Mouse (Mus musculus) hindbrain, embryonic 13.5 days (tissue): Measurements from ENCODE around the gene Stn1. TPM values are rescaled to one million over a fixed set of nuclear protein-coding genes. Genes with fewer than 3 reads are reported as not detected.

Source experiments
- ATAC-seq: fragments of 200-750 bp; cut with Nextera tagmentation; 2 replicates; pipeline ENCODE4 v1.8.0; 2017; ENCODE audit warnings: moderate TSS enrichment; ENCODE audit not compliant: low FRiP score
- H3K27ac ChIP-seq: fragments of 300-500 bp; sonication (generic); 2 replicates; pipeline ENCODE4 v1.5.1; 2015; ENCODE audit warnings: inconsistent platforms, mild to moderate bottlenecking, moderate library complexity
- H3K27me3 ChIP-seq: fragments of 300-500 bp; sonication (generic); 2 replicates; pipeline ENCODE4 v1.6.1; 2015; ENCODE audit warnings: mild to moderate bottlenecking, inconsistent platforms
- H3K36me3 ChIP-seq: fragments of 300-500 bp; sonication (generic); 2 replicates; pipeline ENCODE4 v1.6.1; 2015; ENCODE audit warnings: mild to moderate bottlenecking, inconsistent platforms
- H3K4me1 ChIP-seq: fragments of 300-500 bp; sonication (generic); replicated peaks from 2 replicates; pipeline ENCODE4 v1.6.1; 2015; ENCODE audit warnings: inconsistent platforms
- H3K4me2 ChIP-seq: fragments of 300-500 bp; sonication (generic); 2 replicates; pipeline ENCODE4 v1.6.1; 2015; ENCODE audit warnings: inconsistent platforms, mild to moderate bottlenecking, moderate library complexity
- H3K4me3 ChIP-seq: fragments of 300-500 bp; sonication (generic); 2 replicates; pipeline ENCODE4 v1.5.1; 2015; ENCODE audit warnings: mild to moderate bottlenecking, inconsistent platforms
- H3K9ac ChIP-seq: fragments of 300-500 bp; sonication (generic); 2 replicates; pipeline ENCODE4 v1.6.1; 2015; ENCODE audit warnings: mild to moderate bottlenecking, inconsistent platforms
- H3K9me3 ChIP-seq: fragments of 300-500 bp; sonication (generic); 2 replicates; pipeline ENCODE4 v1.6.1; 2016; ENCODE audit warnings: inconsistent platforms
- WGBS: fragments of 180-500 bp; shearing (Covaris S2); methylation state at CpG from one replicate; pipeline ENCODE4 v1.1.7; 2015; 5-methylcytosine and 5-hydroxymethylcytosine counted together
- polyA plus RNA-seq: library from polyadenylated mRNA; unstranded; fragments of >200 nt; fragmentation: Nextera tagmentation; extraction: Ambion mirVana; gene quantifications from 2 replicates; pipeline ENCODE4 v1.2.1, GENCODE M21; 2015

Stn1 gene
- polyA plus RNA-seq, 1 experiment from 2014 or later = 34.6 TPM

DNA sequence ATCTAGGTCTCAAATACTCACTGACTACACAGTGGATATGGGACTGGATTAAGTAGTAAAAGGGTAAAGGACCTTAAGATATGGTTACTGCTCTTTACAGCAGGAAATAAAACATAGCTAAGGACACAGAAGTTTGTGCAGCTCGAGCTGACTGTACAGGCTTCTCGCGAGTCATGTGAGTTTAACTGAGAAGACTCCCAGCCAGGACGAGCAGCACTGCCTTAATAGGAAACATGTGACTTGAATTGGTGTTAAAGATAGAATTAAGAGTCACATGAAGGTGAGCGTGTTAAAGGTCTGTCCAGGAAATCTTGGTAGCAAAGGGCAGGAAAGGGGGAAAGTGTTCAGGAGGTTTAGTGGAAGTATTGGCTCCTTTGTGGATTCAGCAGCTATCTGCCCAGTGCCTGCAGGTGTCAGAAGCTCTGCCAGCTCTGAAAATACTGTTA is 24.7 kb upstream of the Stn1 start:
- no peak overlapping the region for H3K9ac ChIP-seq
- H3K9me3 ChIP-seq = no peaks in the 10 kb centered on the region
- H3K36me3 ChIP-seq = no peaks in the 10 kb centered on the region
- no peak overlapping the region for H3K4me2 ChIP-seq
- peaks cover 5% of the 10 kb centered on the region; the same call in 1 of the 2 replicates for H3K4me1 ChIP-seq
- 80% methylated on average over 5 of the region's 5 CpGs for WGBS
- no peak for ATAC-seq
- no peaks in the 10 kb centered on the region for H3K27me3 ChIP-seq
- no peak overlapping the region for H3K27ac ChIP-seq
- H3K4me3 ChIP-seq = no peak overlapping the region

GRCm38 (mm10) chr19:47560544-47561161 is 23.3 kb upstream of the Stn1 start:
- H3K4me1 ChIP-seq = peaks cover 5% of the 10 kb centered on the region; the same call in 1 of the 2 replicates
- H3K27me3 ChIP-seq = no peaks in the 10 kb centered on the region
- H3K36me3 ChIP-seq = no peaks in the 10 kb centered on the region
- 91% methylated on average over 12 of the region's 12 CpGs for WGBS
- H3K27ac ChIP-seq = no peak overlapping the region
- H3K4me3 ChIP-seq = no peak overlapping the region
- H3K9me3 ChIP-seq = no peaks in the 10 kb centered on the region
- H3K9ac ChIP-seq = no peak overlapping the region
- no peak for ATAC-seq
- no peak overlapping the region for H3K4me2 ChIP-seq

GRCm38 (mm10) chr19:47559751-47560512 is 22.6 kb upstream of the Stn1 start:
- no peaks in the 10 kb centered on the region for H3K36me3 ChIP-seq
- H3K27me3 ChIP-seq = no peaks in the 10 kb centered on the region
- 76% methylated on average over 14 of the region's 14 CpGs for WGBS
- 0 out of 2 replicates have a peak, but pooled peaks cover under 1% of the 10 kb centered on the region for H3K4me1 ChIP-seq
- H3K4me3 ChIP-seq = no peak overlapping the region
- H3K9ac ChIP-seq = no peak overlapping the region
- no peak overlapping the region for H3K4me2 ChIP-seq
- no peak overlapping the region for H3K27ac ChIP-seq
- ATAC-seq = no peak
- H3K9me3 ChIP-seq = no peaks in the 10 kb centered on the region

DNA sequence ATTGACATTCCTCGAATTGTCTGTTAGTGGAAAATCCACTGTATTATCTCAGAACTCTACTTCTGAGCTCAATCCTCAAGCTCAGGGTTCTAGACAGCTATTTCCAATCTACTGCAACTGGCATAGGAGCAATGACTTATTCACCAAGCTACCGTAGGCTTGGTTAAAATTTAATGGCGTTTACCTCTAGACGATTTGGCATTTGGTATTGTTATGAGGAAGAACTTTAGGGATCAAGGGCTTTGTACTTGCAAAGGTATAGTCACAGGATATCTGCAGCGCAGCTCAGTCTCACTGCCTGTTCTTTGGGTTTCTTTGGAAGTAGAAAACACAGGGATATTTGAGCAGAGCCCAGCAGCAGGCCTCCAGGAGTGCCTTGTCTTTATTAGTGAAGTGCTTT is 21.8 kb upstream of the Stn1 start:
- no peak overlapping the region for H3K27ac ChIP-seq
- no peaks in the 10 kb centered on the region for H3K9me3 ChIP-seq
- no peak overlapping the region for H3K9ac ChIP-seq
- no peaks in the 10 kb centered on the region for H3K27me3 ChIP-seq
- WGBS = 81% methylated on average over 5 of the region's 5 CpGs
- H3K4me3 ChIP-seq = no peak overlapping the region
- ATAC-seq = no peak
- H3K4me2 ChIP-seq = no peak overlapping the region
- H3K36me3 ChIP-seq = no peaks in the 10 kb centered on the region
- no peaks in the 10 kb centered on the region for H3K4me1 ChIP-seq

DNA sequence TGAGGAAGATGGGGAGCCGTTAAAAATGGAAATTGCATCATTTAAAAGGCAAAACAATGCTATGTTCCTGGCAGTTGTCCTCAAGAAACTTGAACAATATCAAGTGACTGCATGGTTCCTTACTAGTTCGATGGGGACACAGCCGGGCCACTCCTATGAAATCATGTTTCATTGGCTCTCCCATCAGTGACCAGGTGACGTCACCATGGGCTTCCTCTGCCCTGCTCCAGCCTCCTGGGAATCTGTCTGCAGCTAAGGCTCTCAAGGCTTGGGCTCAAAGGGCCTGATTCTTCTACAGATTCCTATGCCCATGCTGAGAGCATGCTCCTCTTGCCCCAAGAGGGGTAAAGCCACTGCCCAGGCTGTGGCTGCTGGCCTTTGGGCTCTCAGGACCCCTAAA is 12.3 kb upstream of the Stn1 start:
- Histone ChIP-seq H3K9me3 (no peaks in the 10 kb centered on the region), H3K36me3 (no peaks in the 10 kb centered on the region), H3K4me2 (no peak overlapping the region), H3K4me3 (no peak overlapping the region), H3K9ac (no peak overlapping the region), H3K4me1 (0 out of 2 replicates have a peak, but pooled peaks cover 6% of the 10 kb centered on the region), H3K27ac (0 out of 2 replicates have a peak overlapping the region, but pooled peaks have one; percentile 30), H3K27me3 (no peaks in the 10 kb centered on the region)
- ATAC-seq = no peak
- WGBS = 75% methylated on average over 4 of the region's 4 CpGs

DNA sequence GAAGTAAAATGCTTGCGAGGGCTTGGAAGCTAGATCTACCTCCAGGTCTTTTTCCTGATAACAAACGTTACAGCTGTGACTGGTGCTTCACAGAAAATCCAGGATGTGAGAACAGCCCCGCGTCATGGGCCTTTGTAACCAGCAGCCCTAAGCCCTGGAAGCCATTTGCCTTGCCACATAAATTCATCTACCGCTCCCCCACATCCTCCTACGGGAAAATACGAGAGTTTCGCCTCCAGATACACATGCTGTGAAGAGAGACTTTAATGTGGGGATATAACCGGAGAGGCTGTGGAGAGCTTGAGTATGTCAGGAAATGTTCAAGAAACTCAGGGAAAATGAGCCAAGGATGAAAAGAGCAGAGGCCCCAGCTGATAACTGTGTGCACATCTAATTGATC is 11.9 kb upstream of the Stn1 start:
- no peak overlapping the region for H3K9ac ChIP-seq
- no peaks in the 10 kb centered on the region for H3K27me3 ChIP-seq
- WGBS = 77% methylated on average over 9 of the region's 9 CpGs
- no peaks in the 10 kb centered on the region for H3K36me3 ChIP-seq
- H3K4me1 ChIP-seq = 0 out of 2 replicates have a peak, but pooled peaks cover 6% of the 10 kb centered on the region
- H3K4me3 ChIP-seq = no peak overlapping the region
- peak overlapping the region; percentile 30; the same call in 1 of the 2 replicates for H3K27ac ChIP-seq
- H3K4me2 ChIP-seq = no peak overlapping the region
- H3K9me3 ChIP-seq = no peaks in the 10 kb centered on the region
- no peak for ATAC-seq

GRCm38 (mm10) chr19:47548432-47549076 is 11.2 kb upstream of the Stn1 start:
- 92% methylated on average over 11 of the region's 11 CpGs for WGBS
- H3K27ac ChIP-seq = no peak overlapping the region
- no peak overlapping the region for H3K4me2 ChIP-seq
- no peak for ATAC-seq
- no peak overlapping the region for H3K9ac ChIP-seq
- H3K27me3 ChIP-seq = no peaks in the 10 kb centered on the region
- no peak overlapping the region for H3K4me3 ChIP-seq
- no peaks in the 10 kb centered on the region for H3K36me3 ChIP-seq
- 0 out of 2 replicates have a peak, but pooled peaks cover 6% of the 10 kb centered on the region for H3K4me1 ChIP-seq
- H3K9me3 ChIP-seq = no peaks in the 10 kb centered on the region

DNA sequence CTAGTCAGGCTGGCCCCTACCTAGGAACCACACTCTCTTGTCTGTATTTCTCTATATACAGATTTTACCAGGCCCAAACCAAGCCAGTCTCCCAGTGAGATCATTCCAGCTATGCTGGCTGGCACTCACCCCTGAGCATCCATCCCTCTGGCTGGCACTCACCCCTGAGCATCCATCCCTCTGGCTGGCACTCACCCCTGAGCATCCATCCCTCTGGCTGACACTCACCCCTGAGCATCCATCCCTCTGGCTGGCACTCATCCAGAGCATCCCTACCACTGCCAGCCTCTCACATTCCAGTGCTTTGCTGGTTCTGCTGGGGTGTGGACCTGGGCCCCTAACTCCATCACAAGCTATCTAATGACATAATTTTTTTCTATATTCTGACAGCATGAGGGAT is 8.2 kb upstream of the Stn1 start:
- no peaks in the 10 kb centered on the region for H3K9me3 ChIP-seq
- H3K4me2 ChIP-seq = no peak overlapping the region
- no peaks in the 10 kb centered on the region for H3K36me3 ChIP-seq
- no peak overlapping the region for H3K9ac ChIP-seq
- no peak overlapping the region for H3K27ac ChIP-seq
- ATAC-seq = no peak; the same call in 1 of the 2 replicates
- no peak overlapping the region for H3K4me3 ChIP-seq
- no peaks in the 10 kb centered on the region for H3K27me3 ChIP-seq
- H3K4me1 ChIP-seq = 0 out of 2 replicates have a peak, but pooled peaks cover 6% of the 10 kb centered on the region

DNA sequence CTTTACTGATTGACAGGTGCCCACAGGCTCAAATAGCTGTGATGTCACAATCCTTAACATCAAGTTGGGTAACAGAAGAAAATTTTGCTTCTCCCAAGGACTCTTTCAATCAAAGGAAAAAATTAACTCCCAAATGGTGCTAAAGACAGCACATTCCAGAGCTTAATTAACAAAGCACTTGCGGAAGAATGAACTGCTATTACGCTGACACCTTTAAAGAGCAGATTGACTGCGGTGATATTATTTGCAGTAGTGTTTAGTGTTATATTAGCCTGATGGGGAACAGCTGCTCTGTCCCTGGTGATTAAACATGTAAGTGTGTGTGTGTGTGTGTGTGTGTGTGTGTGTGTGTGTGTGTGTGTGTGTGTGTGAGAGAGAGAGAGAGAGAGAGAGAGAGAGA is 7.7 kb upstream of the Stn1 start:
- 0 out of 2 replicates have a peak, but pooled peaks cover 6% of the 10 kb centered on the region for H3K4me1 ChIP-seq
- WGBS = 54% methylated on average over 3 of the region's 3 CpGs
- H3K36me3 ChIP-seq = no peaks in the 10 kb centered on the region
- no peak overlapping the region for H3K4me3 ChIP-seq
- no peak overlapping the region for H3K4me2 ChIP-seq
- ATAC-seq = no peak
- H3K27ac ChIP-seq = no peak overlapping the region
- H3K9me3 ChIP-seq = no peaks in the 10 kb centered on the region
- H3K27me3 ChIP-seq = no peaks in the 10 kb centered on the region
- H3K9ac ChIP-seq = no peak overlapping the region

DNA sequence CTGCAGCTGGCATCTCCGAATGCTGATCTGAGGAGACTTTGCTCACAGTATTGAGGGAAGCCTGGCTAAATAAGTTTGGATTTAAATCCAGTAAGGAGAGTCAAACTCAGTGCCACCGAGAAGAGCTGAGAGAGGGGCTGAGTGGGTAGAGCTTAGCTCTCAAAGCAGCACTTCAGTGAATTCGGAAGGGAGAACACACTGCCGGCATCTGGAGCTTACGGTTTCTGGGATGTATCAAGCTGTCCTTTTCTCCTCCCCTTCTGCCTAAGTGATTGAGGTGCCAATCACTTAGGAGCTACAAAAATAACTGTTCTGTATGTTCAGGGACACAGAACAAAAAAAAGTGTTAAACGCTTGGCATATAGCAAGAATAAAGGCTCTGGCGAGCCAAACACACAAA is 5.1 kb upstream of the Stn1 start:
- Histone ChIP-seq H3K4me2 (no peak overlapping the region), H3K4me1 (peaks cover 12% of the 10 kb centered on the region), H3K36me3 (no peaks in the 10 kb centered on the region), H3K9me3 (no peaks in the 10 kb centered on the region), H3K27me3 (no peaks in the 10 kb centered on the region), H3K9ac (no peak overlapping the region), H3K4me3 (no peak overlapping the region), H3K27ac (no peak overlapping the region)
- WGBS = 75% methylated on average over 7 of the region's 7 CpGs
- no peak for ATAC-seq

DNA sequence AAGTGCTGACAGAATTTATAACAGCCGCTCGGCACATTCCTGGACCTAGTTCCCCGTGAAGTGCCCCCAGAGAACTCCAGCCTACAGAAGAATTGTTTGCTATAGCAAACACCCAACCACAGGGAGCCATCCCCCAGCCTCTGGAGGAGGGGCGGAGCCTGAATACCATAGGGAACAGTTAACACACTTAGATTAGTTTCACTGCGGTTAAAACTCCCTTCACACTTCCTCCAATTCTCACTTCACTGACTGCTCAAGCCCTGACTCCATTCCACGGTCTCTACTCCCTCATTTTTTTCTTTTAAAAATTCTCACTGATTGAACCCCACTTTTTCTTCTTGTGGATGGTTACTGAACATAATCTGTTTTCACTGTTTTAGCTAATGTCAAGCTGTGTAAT is 1.5 kb upstream of the Stn1 start:
- Histone ChIP-seq H3K9me3 (no peaks in the 10 kb centered on the region), H3K4me3 (no peak overlapping the region), H3K9ac (no peak overlapping the region), H3K36me3 (no peaks in the 10 kb centered on the region), H3K4me1 (peaks cover 25% of the 10 kb centered on the region), H3K4me2 (no peak overlapping the region), H3K27ac (no peak overlapping the region), H3K27me3 (no peaks in the 10 kb centered on the region)
- no peak for ATAC-seq
- 22% methylated on average over 6 of the region's 6 CpGs for WGBS

- Histone ChIP-seq H3K9ac (peak overlapping the region; percentile 73), H3K27ac (peak overlapping the region; percentile 72; the same call in 1 of the 2 replicates), H3K4me1 (peaks cover 25% of the 10 kb centered on the region), H3K36me3 (0 out of 2 replicates have a peak, but pooled peaks cover 4% of the 10 kb centered on the region), H3K4me2 (peak overlapping the region; percentile 63), H3K27me3 (no peaks in the 10 kb centered on the region), H3K9me3 (no peaks in the 10 kb centered on the region), H3K4me3 (peak overlapping the region; percentile 51)
- ATAC-seq = peak; percentile 9; the same call in 1 of the 2 replicates
- 84% methylated on average over 6 of the region's 6 CpGs for WGBS
Measured at GRCm38 (mm10) chr19:47537879-47538278, 572 bp upstream of the Stn1 start.
